8 mouse cellular contexts compared by ENCODE assay signal in genomic region chr7:28382981-28383396, GRCm38 (mm10). TPM values are rescaled to one million over a fixed set of nuclear protein-coding genes. Genes with fewer than 3 reads are reported as not detected.
DNase-seq lines count a peak whose midpoint lies in the region; ATAC-seq and TF ChIP-seq lines count a peak whose summit lies in the region.

No protein-coding gene starts in this region.

- H3K4me3 ChIP-seq in embryonic facial prominence, embryonic 11.5 days (ENCODE audit: low read depth, low read length), result no peak overlapping the region
- H3K4me3 ChIP-seq in left cerebral cortex, adult 2 months, result no peak overlapping the region
- no peak overlapping the region for H3K4me3 ChIP-seq in macrophage (ENCODE audit: inconsistent target)
- no peak overlapping the region for H3K4me3 ChIP-seq in midbrain, embryonic 14.5 days (replicated peaks; ENCODE audit: low read depth, low read length)

- intact Hi-C loops in left cerebral cortex, adult 2 months (cut with DNase I), result no loop called here

- H3K36me3 ChIP-seq in embryonic facial prominence, embryonic 11.5 days (replicated peaks; ENCODE audit: control insufficient read depth, insufficient read depth, low read depth, low read length), result no peaks in the 10 kb centered on the region
- H3K36me3 ChIP-seq in macrophage (ENCODE audit: inconsistent target), result peaks cover 6% of the 10 kb centered on the region; the same call in 1 of the 2 replicates
- peaks cover 18% of the 10 kb centered on the region for H3K36me3 ChIP-seq in midbrain, embryonic 14.5 days (ENCODE audit: control insufficient read depth, insufficient read depth, low read length)

- peak overlapping the region; percentile 60; the same call in 1 of the 2 replicates for H3K4me2 ChIP-seq in embryonic facial prominence, embryonic 11.5 days (ENCODE audit: low read depth, low read length)
- no peak overlapping the region for H3K4me2 ChIP-seq in midbrain, embryonic 14.5 days (ENCODE audit: low read length)

- TF ChIP-seq CTCF in left cerebral cortex, adult 2 months (IDR thresholded peaks at IDR 0.05), result no peak

- DNase-seq in urinary bladder, postnatal 14 days (ENCODE audit: low spot score), result peak; percentile 69
- DNase-seq in urinary bladder, postnatal 10 days (ENCODE audit: low spot score), result no peak
- DNase-seq in embryonic facial prominence, embryonic 11.5 days (ENCODE audit: low spot score), result no peak
- DNase-seq in heart, postnatal 4 days, result peak; percentile 52
- DNase-seq in left cerebral cortex, adult 2 months (ENCODE audit: extremely low spot score in 1 of 2, low spot score in 2 of 2), result peak; percentile 51 to 56
- DNase-seq in telencephalon, adult 2 months (ENCODE audit: low read depth, low spot score), result peak; percentile 84
- no peak for DNase-seq in midbrain, embryonic 14.5 days

- no peak overlapping the region; the same call in 1 of the 2 replicates for H3K9ac ChIP-seq in embryonic facial prominence, embryonic 11.5 days (replicated peaks; ENCODE audit: low read length)
- H3K9ac ChIP-seq in midbrain, embryonic 14.5 days (replicated peaks; ENCODE audit: low read length), result no peak overlapping the region

- peak overlapping the region; percentile 92; the same call in 1 of the 2 replicates for H3K27ac ChIP-seq in embryonic facial prominence, embryonic 11.5 days (replicated peaks; ENCODE audit: low read depth, low read length)
- peak overlapping the region; percentile 75 for H3K27ac ChIP-seq in left cerebral cortex, adult 2 months
- H3K27ac ChIP-seq in macrophage, result peak overlapping the region; percentile 100
- H3K27ac ChIP-seq in midbrain, embryonic 14.5 days (replicated peaks; ENCODE audit: low read depth, low read length), result no peak overlapping the region

- 61% methylated on average over 11 of the region's 11 CpGs for WGBS in embryonic facial prominence, embryonic 11.5 days
- WGBS in macrophage (ENCODE audit: missing documents), result 0% methylated on average over 11 of the region's 11 CpGs
- 76% methylated on average over 11 of the region's 11 CpGs for WGBS in midbrain, embryonic 14.5 days

- H3K9me3 ChIP-seq in embryonic facial prominence, embryonic 11.5 days (replicated peaks; ENCODE audit: control insufficient read depth, low read length), result no peaks in the 10 kb centered on the region
- H3K9me3 ChIP-seq in midbrain, embryonic 14.5 days (ENCODE audit: control insufficient read depth, low read length), result no peaks in the 10 kb centered on the region

- peaks cover 21% of the 10 kb centered on the region for H3K4me1 ChIP-seq in embryonic facial prominence, embryonic 11.5 days (ENCODE audit: control insufficient read depth, insufficient read depth, low read length)
- H3K4me1 ChIP-seq in midbrain, embryonic 14.5 days (ENCODE audit: control insufficient read depth, insufficient read depth, low read length), result peaks cover 19% of the 10 kb centered on the region

- no peak for ATAC-seq in embryonic facial prominence, embryonic 11.5 days (replicated peaks; ENCODE audit: insufficient number of reproducible peaks, low FRiP score, low TSS enrichment, low read depth)
- no peak for ATAC-seq in midbrain, embryonic 14.5 days (ENCODE audit: low FRiP score, low TSS enrichment)

- no peaks in the 10 kb centered on the region for H3K27me3 ChIP-seq in embryonic facial prominence, embryonic 11.5 days (ENCODE audit: control insufficient read depth, insufficient read depth, low read length)
- H3K27me3 ChIP-seq in midbrain, embryonic 14.5 days (ENCODE audit: control insufficient read depth, insufficient read depth, low read length), result no peaks in the 10 kb centered on the region

- peaks cover 37% of the 10 kb centered on the region for H3K79me2 ChIP-seq in macrophage (ENCODE audit: inconsistent target)

RNA-seq across cellular contexts. Expression of gene Zfp36, which starts 2.9 kb away (rescaled TPM):
- 4.7 and 5.5 TPM in 2 replicates for polyA plus RNA-seq in embryonic facial prominence, embryonic 11.5 days (2014; fragmentation: Nextera tagmentation; extraction: Ambion mirVana)
- 10 to 100 TPM; 12.7 to 12.9 TPM for total RNA-seq in heart, postnatal 4 days (2021)
- 1 to 10 TPM; 2.3 to 2.8 TPM for total RNA-seq in left cerebral cortex, adult 2 months (2021)
- total RNA-seq in macrophage (2018; cell fraction: chromatin; rRNA removed), result 1,000 to 10,000 TPM in 2 of 26 experiments, 100 to 1,000 TPM in 22, 10 to 100 TPM in 2; 91.8 to 1,107 (median 329) TPM
- 1,000 to 10,000 TPM in 13 of 26 experiments, 100 to 1,000 TPM in 13; 132 to 2,956 (median 939) TPM for total RNA-seq in macrophage (2018; cell fraction: cytosol; rRNA removed)
- total RNA-seq in macrophage (2018; cell fraction: nucleus; rRNA removed), result 1,000 to 10,000 TPM in 15 of 26 experiments, 100 to 1,000 TPM in 11; 163 to 2,419 (median 1,098) TPM
- polyA plus RNA-seq in macrophage (2018), result 67.8 to 98.8 TPM (median 74.9 TPM) in 3 replicates
- 1.8 and 3.4 TPM in 2 replicates for polyA plus RNA-seq in midbrain, embryonic 14.5 days (2014; fragmentation: Nextera tagmentation; extraction: Ambion mirVana)

RNA-seq across cellular contexts. Expression of gene Med29, which starts 9.5 kb away (rescaled TPM):
- polyA plus RNA-seq in embryonic facial prominence, embryonic 11.5 days (2014; fragmentation: Nextera tagmentation; extraction: Ambion mirVana), result 50.1 and 50.6 TPM in 2 replicates
- total RNA-seq in heart, postnatal 4 days (2021), result 10 to 100 TPM; 22.9 to 24.5 TPM
- 10 to 100 TPM; 18.1 to 18.8 TPM for total RNA-seq in left cerebral cortex, adult 2 months (2021)
- 10 to 100 TPM in 2 of 26 experiments, 1 to 10 TPM in 24; 2.6 to 11.9 (median 5.0) TPM for total RNA-seq in macrophage (2018; cell fraction: chromatin; rRNA removed)
- 10 to 100 TPM in 22 of 26 experiments, 1 to 10 TPM in 4; 8.8 to 16.2 (median 11.9) TPM for total RNA-seq in macrophage (2018; cell fraction: cytosol; rRNA removed)
- 10 to 100 TPM in 2 of 26 experiments, 1 to 10 TPM in 24; 2.4 to 10.8 (median 5.4) TPM for total RNA-seq in macrophage (2018; cell fraction: nucleus; rRNA removed)
- 13.6 to 20.0 TPM (median 16.3 TPM) in 3 replicates for polyA plus RNA-seq in macrophage (2018)
- 38.3 and 47.9 TPM in 2 replicates for polyA plus RNA-seq in midbrain, embryonic 14.5 days (2014; fragmentation: Nextera tagmentation; extraction: Ambion mirVana)

RNA-seq across cellular contexts. Expression of gene Paf1, which starts 9.8 kb away (rescaled TPM):
- polyA plus RNA-seq in embryonic facial prominence, embryonic 11.5 days (2014; fragmentation: Nextera tagmentation; extraction: Ambion mirVana), result 80.0 and 81.4 TPM in 2 replicates
- total RNA-seq in heart, postnatal 4 days (2021), result 10 to 100 TPM; 50.1 to 53.5 TPM
- 10 to 100 TPM; 65.7 to 66.8 TPM for total RNA-seq in left cerebral cortex, adult 2 months (2021)
- 100 to 1,000 TPM; 101 to 451 (median 214) TPM for total RNA-seq in macrophage (2018; cell fraction: chromatin; rRNA removed)
- 10 to 100 TPM; 37.2 to 79.3 (median 58.5) TPM for total RNA-seq in macrophage (2018; cell fraction: cytosol; rRNA removed)
- total RNA-seq in macrophage (2018; cell fraction: nucleus; rRNA removed), result 100 to 1,000 TPM in 20 of 26 experiments, 10 to 100 TPM in 6; 77.1 to 321 (median 147) TPM
- 72.5 to 257 TPM (median 75.2 TPM) in 3 replicates for polyA plus RNA-seq in macrophage (2018)
- 78.0 and 81.9 TPM in 2 replicates for polyA plus RNA-seq in midbrain, embryonic 14.5 days (2014; fragmentation: Nextera tagmentation; extraction: Ambion mirVana)

RNA-seq across cellular contexts. Expression of gene Plekhg2, which starts 10.6 kb away (rescaled TPM):
- 38.8 and 50.0 TPM in 2 replicates for polyA plus RNA-seq in embryonic facial prominence, embryonic 11.5 days (2014; fragmentation: Nextera tagmentation; extraction: Ambion mirVana)
- 10 to 100 TPM; 42.1 to 42.9 TPM for total RNA-seq in heart, postnatal 4 days (2021)
- 1 to 10 TPM; 7.1 to 7.7 TPM for total RNA-seq in left cerebral cortex, adult 2 months (2021)
- total RNA-seq in macrophage (2018; cell fraction: chromatin; rRNA removed), result 10 to 100 TPM; 17.2 to 81.8 (median 27.5) TPM
- total RNA-seq in macrophage (2018; cell fraction: cytosol; rRNA removed), result 1 to 10 TPM; 2.9 to 8.1 (median 5.7) TPM
- 10 to 100 TPM in 21 of 26 experiments, 1 to 10 TPM in 5; 5.4 to 60.3 (median 19.3) TPM for total RNA-seq in macrophage (2018; cell fraction: nucleus; rRNA removed)
- 3.6 to 7.0 TPM (median 5.4 TPM) in 3 replicates for polyA plus RNA-seq in macrophage (2018)
- polyA plus RNA-seq in midbrain, embryonic 14.5 days (2014; fragmentation: Nextera tagmentation; extraction: Ambion mirVana), result 17.7 and 22.9 TPM in 2 replicates

RNA-seq across cellular contexts. Expression of gene Rps16, which starts 32.5 kb away (rescaled TPM):
- 988 and 991 TPM in 2 replicates for polyA plus RNA-seq in embryonic facial prominence, embryonic 11.5 days (2014; fragmentation: Nextera tagmentation; extraction: Ambion mirVana)
- total RNA-seq in heart, postnatal 4 days (2021), result 1,000 to 10,000 TPM in 1 of 2 experiments, 100 to 1,000 TPM in 1; 972 to 1,025 TPM
- total RNA-seq in left cerebral cortex, adult 2 months (2021), result 100 to 1,000 TPM; 440 to 450 TPM
- 100 to 1,000 TPM in 1 of 26 experiments, 10 to 100 TPM in 22, 1 to 10 TPM in 3; 7.8 to 113 (median 17.4) TPM for total RNA-seq in macrophage (2018; cell fraction: chromatin; rRNA removed)
- 1,000 to 10,000 TPM in 6 of 26 experiments, 100 to 1,000 TPM in 20; 365 to 1,079 (median 619) TPM for total RNA-seq in macrophage (2018; cell fraction: cytosol; rRNA removed)
- total RNA-seq in macrophage (2018; cell fraction: nucleus; rRNA removed), result 100 to 1,000 TPM in 9 of 26 experiments, 10 to 100 TPM in 17; 47.6 to 158 (median 92.7) TPM
- 335 to 822 TPM (median 800 TPM) in 3 replicates for polyA plus RNA-seq in macrophage (2018)
- polyA plus RNA-seq in midbrain, embryonic 14.5 days (2014; fragmentation: Nextera tagmentation; extraction: Ambion mirVana), result 580 and 617 TPM in 2 replicates

Comparison
In these comparisons a context has a peak if more than half of its experiments do, and no peak if none do; other contexts are left out.
1. DNase-seq: peak in urinary bladder, postnatal 14 days (single experiment), heart, postnatal 4 days (single experiment), left cerebral cortex, adult 2 months (2 of 2) and telencephalon, adult 2 months (single experiment); none in urinary bladder, postnatal 10 days (single experiment), embryonic facial prominence, embryonic 11.5 days (single experiment) and midbrain, embryonic 14.5 days (single experiment).
2. RNA of gene Zfp36, which starts 2.9 kb away (polyA plus RNA-seq): 67.8 to 98.8 TPM in macrophage; 4.7 to 5.5 TPM in embryonic facial prominence, embryonic 11.5 days and 1.8 to 3.4 TPM in midbrain, embryonic 14.5 days; every median in the first group is over 10 times any median in the second.